Mouse (Mus musculus) ES-CJ7 (cell line): ENCODE data around the gene Glud1.
"Not testable (repeated sequence)": the region's sequence is repeated elsewhere in the genome, so short reads cannot be mapped to it uniquely, and the experiment has no call there.

ENCODE experiments used
- DNase-seq: peaks from one replicate; pipeline ENCODE4 v3.0.0; 2011; ENCODE audit warnings: low read depth, low spot score

The Glud1 gene

GRCm38 (mm10) chr14:34311691-34312090, 1.2 kb downstream of the Glud1 start:
- DNase-seq = peak; percentile 62

- DNase-seq = peak; percentile 81
These were observed 2.0 kb downstream of the Glud1 start for GRCm38 (mm10) chr14:34312339-34313048.

GRCm38 (mm10) chr14:34313612-34314011, 3.1 kb downstream of the Glud1 start:
- DNase-seq = no peak

GRCm38 (mm10) chr14:34314383-34314782, 3.9 kb downstream of the Glud1 start:
- not testable (repeated sequence) for DNase-seq

- no peak for DNase-seq
These were observed 4.3 kb downstream of the Glud1 start for GRCm38 (mm10) chr14:34314796-34315195.

- peak; percentile 83 for DNase-seq
These were observed 5.8 kb downstream of the Glud1 start for GRCm38 (mm10) chr14:34316346-34316745.

GRCm38 (mm10) chr14:34317431-34317830, 6.9 kb downstream of the Glud1 start:
- DNase-seq = no peak

GRCm38 (mm10) chr14:34318113-34318512, 7.6 kb downstream of the Glud1 start:
- DNase-seq = no peak

- DNase-seq = peak; percentile 78
These were observed 13.1 kb downstream of the Glud1 start for GRCm38 (mm10) chr14:34323576-34324085.

GRCm38 (mm10) chr14:34326606-34327005, 16.1 kb downstream of the Glud1 start:
- DNase-seq = no peak

GRCm38 (mm10) chr14:34327618-34328017, 17.1 kb downstream of the Glud1 start:
- DNase-seq = no peak

GRCm38 (mm10) chr14:34330657-34331158, 20.2 kb downstream of the Glud1 start:
- DNase-seq = no peak

GRCm38 (mm10) chr14:34331886-34332285, 21.4 kb downstream of the Glud1 start:
- no peak for DNase-seq

- DNase-seq = no peak
These were observed 21.9 kb downstream of the Glud1 start for GRCm38 (mm10) chr14:34332476-34332875.

- no peak for DNase-seq
These were observed 28.9 kb downstream of the Glud1 start for GRCm38 (mm10) chr14:34339446-34339845.

- DNase-seq = no peak
These were observed 31.5 kb downstream of the Glud1 start for GRCm38 (mm10) chr14:34341993-34342392.

- no peak for DNase-seq
These were observed 32.6 kb downstream of the Glud1 start for GRCm38 (mm10) chr14:34343078-34343477.

- no peak for DNase-seq
These were observed 33.8 kb downstream of the Glud1 start for GRCm38 (mm10) chr14:34344361-34344760.

- DNase-seq = no peak
These were observed 35.4 kb downstream of the Glud1 start for GRCm38 (mm10) chr14:34345771-34346566.

GRCm38 (mm10) chr14:34347084-34347483, 36.6 kb downstream of the Glud1 start:
- DNase-seq = no peak

GRCm38 (mm10) chr14:34348301-34348700, 37.8 kb downstream of the Glud1 start:
- no peak for DNase-seq

GRCm38 (mm10) chr14:34349007-34349406, 38.5 kb downstream of the Glud1 start:
- DNase-seq = peak; percentile 74
